Mouse (Mus musculus) lung, adult 18-20 months (tissue): Measurements from ENCODE around the gene Prkg2.

Experiments
- DNase-seq, 2 experiments: peaks; one replicate each; pipeline ENCODE4 v3.0.0; 2022; ENCODE audit warnings: mixed read lengths in 2 of 2

Gene Prkg2

GRCm38 (mm10) chr5:98975877-98976672 is 61.1 kb downstream of the Prkg2 start:
- no peak for DNase-seq

- no peak for DNase-seq
Measured at GRCm38 (mm10) chr5:98966679-98967078, 70.5 kb downstream of the Prkg2 start.

DNA sequence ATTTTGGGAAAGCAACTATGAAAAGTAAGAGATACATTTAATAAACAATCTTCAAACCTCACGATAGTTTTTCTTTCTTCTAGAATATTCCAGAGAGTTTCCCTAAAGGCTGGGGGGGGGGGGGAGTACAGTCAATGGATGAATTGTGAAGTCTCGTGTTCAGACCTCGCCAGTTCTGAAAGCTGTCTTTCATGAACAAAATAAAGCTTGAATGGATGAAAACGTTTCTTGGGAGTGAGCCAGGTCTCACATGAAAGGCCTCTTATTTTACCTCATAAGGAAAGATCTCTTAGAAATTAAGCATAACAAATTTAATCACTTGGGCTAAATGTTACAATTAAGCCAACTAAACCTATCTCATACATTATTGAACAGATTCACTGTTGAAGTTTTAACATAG is 72.0 kb downstream of the Prkg2 start:
- no peak for DNase-seq

GRCm38 (mm10) chr5:98964367-98964766 is 72.8 kb downstream of the Prkg2 start:
- DNase-seq, result no peak

GRCm38 (mm10) chr5:98962472-98962871 is 74.7 kb downstream of the Prkg2 start:
- no peak for DNase-seq

DNA sequence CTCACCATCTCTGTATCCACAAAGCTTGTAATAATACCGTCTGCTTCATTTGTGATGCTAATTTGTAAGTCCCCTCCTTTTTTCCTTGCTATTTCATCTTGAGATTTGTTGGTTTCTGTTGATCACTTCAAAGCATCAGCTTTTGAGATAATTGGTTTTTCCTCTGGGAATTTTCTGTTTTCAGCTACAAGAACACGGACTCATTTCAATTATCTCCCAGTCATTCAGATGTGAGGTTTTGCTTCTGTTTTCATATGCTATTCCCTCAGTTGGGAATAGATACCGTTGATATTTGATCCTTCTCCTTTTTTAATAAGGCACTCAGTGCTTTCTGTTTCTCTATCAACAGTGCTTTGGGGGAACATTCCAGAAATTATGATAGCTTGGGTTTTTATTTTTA is 81.6 kb downstream of the Prkg2 start:
- DNase-seq, result no peak

- no peak for DNase-seq
Measured at GRCm38 (mm10) chr5:98953386-98953785, 83.8 kb downstream of the Prkg2 start.

- DNase-seq, result no peak
Measured at GRCm38 (mm10) chr5:98951566-98951965, 85.6 kb downstream of the Prkg2 start.

- no peak for DNase-seq
Measured at GRCm38 (mm10) chr5:98950495-98951092, 86.6 kb downstream of the Prkg2 start.

DNA sequence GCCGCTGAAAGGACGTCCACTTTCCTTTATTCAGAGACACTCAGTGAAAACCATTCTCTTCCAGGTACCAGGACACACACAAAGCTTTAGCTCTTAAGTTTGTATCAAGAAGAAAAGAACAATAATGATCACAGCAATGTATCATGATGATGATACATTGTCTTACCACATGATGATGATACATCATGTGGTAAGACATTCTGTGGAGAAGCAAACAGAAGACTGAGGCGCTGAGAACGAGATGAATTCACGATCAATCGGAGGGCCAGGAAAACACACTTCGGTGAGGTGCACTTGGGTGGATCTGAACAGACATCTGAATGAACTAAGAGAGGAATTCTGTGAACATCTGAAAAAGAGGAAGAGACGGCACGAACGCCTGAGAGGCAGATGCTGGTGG is 87.4 kb downstream of the Prkg2 start:
- no peak for DNase-seq

GRCm38 (mm10) chr5:98946656-98947055 is 90.5 kb downstream of the Prkg2 start:
- DNase-seq, result no peak

GRCm38 (mm10) chr5:98946117-98946620 is 91.0 kb downstream of the Prkg2 start:
- no peak for DNase-seq

GRCm38 (mm10) chr5:98943776-98944175 is 93.4 kb downstream of the Prkg2 start:
- no peak for DNase-seq

- DNase-seq, result no peak
Measured at GRCm38 (mm10) chr5:98940731-98941130, 96.4 kb downstream of the Prkg2 start.

DNA sequence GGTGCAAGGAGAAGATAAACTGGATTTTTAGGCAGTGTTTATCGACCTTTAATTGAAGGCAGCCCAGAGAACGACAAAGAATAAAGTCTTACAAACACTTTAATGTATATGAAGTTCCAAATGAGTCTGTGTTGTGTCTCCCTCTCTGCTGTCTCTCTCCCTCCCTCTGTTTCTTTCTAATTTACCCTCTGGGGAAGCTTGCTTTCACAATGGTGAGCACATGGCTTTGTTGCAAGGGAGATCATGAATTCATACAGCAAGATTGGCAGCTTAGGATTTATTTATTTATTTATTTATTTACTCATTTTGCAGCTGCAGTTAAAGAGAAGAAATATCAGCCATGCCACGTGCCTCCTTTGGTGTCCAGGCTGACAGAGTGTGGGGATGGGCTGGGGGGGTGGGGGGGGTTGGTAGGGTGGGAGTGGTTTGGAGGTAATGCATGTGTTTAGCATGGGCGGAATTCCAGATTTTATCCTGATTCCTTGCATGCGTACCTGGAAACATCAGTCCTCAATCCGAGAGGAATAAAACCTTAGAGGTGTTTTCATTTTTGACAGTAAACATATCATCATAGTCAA is 97.4 kb downstream of the Prkg2 start:
- no peak for DNase-seq

GRCm38 (mm10) chr5:98939116-98939515 is 98.0 kb downstream of the Prkg2 start:
- no peak for DNase-seq

DNA sequence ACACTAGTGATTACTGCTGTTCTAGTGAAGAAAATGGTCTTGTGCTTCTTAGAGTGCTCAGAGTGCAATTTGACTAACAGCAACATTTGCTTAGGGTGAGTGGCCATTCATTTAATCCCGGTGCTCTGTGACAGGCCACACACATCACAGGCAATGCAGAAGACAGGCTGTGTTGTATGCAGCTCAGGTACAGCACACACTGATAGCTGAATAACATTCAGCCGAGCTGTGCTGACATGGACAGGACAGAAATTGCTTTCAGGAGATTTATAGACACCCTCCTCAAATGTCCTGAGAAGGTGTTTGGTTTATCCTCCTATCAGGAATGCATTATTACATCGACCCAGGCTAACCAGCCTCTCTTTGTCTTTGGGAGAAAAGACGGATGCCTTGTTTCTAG is 99.3 kb downstream of the Prkg2 start:
- no peak for DNase-seq

DNA sequence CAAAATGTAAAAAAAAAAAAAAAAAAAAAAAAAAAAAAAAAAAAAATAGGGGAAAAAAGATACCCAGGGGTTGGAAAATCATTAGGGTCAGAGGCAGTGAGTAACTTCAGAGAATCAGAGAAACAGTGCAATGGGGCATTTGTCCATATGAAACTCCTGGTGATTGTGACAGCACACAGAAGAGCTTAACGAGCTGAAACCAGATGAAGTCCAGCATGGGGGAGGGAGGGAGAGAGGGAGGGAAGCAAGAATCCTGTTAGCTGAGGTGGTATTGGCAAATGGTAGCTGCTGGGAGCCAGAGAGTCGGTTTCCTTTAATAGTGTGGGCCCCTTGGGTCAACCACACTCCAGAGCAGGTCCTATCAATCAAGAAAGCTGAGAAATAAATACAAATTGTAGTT is 100.5 kb downstream of the Prkg2 start:
- peak in 1 of 2 experiments; percentile 18 for DNase-seq

- DNase-seq, result no peak
Measured at GRCm38 (mm10) chr5:98935930-98936329, 101.2 kb downstream of the Prkg2 start.

DNA sequence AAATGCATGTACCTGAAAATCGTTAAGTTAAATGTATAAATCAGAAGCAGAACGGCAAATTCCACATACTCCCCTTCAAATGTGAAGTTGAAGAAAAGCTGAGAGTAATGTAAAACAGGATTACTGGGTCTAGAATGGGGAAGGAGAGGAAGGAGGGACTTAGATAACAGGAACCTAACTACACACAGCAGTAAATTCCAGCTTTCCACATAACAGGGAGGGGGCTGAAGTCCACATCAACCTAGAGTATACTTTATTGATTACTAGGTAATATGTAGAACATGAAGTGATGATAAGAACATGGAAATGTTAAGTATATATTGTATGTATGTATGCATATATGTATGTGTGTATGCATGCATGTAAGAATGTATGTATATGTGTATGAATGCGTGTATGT is 114.2 kb downstream of the Prkg2 start:
- no peak for DNase-seq

DNA sequence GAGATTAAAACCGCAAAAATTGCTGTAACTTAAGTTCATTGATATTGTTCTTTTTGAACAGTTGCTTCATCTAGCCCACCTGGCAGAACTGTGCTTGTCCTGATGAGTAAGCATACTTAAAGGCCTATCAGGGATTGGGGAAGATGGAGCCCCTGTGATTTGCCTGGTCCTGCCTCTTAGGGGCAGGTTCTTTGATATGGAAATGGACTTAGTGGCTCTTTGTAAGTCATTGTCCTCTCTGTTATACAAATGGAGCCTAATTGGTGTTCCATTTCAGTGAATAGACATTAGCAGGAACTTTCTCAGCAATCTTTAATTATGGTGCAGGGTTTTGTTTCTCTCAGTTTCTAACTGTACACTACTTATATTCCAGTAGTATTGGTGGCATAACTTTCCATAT is 115.5 kb downstream of the Prkg2 start:
- DNase-seq, result no peak

GRCm38 (mm10) chr5:98918716-98919115 is 118.4 kb downstream of the Prkg2 start:
- no peak for DNase-seq

GRCm38 (mm10) chr5:98902339-98902738 is 134.8 kb downstream of the Prkg2 start:
- no peak for DNase-seq

DNA sequence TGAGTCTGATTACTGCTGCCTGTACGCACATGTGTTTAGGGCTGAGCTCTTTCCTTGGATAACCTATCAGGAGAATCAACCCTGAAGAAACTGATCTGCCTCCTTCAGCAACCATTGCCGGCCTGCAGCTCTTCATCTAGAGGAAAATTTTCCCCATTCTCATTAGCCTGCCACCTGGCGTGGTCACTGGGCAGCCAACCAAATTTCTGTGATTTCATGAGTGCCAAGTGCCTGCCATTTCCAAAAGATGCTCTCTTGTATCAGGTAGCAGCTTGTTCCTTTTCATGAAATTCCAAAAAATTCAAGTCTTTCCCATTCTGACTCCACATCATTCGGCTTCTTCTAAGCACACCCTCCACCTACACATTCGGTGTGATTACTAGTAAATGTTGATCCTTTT is 136.2 kb downstream of the Prkg2 start:
- no peak for DNase-seq
